Mouse (Mus musculus): Measurements from ENCODE around the gene Serpina3n.
"Not testable (repeated sequence)": the region's sequence is repeated elsewhere in the genome, so short reads cannot be mapped to it uniquely, and the experiment has no call there.

The Serpina3n gene

DNA sequence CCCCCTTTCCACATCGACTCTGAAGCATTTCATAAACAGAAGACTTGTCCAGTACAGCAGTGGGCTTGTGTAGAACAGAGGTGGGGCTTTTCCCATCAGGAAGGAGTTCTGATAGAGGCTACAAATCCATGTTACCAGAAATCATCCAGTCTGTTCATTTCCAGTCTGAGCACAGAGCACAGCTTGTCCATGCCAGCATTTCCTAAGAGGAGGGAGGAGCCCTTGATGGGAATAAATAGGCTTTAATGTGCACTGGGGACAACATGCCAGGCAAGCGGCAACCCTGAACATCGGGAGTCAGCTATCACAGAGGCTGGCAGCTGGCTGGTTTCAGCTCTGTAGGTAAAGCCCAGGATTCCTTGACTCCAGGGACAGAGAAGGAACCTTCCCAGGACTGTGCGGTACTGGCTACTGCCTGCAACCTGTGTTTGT is at the start of gene Serpina3n:
Serpina3n (plus strand) TSS at position 276 of the 432 bp plus-strand sequence.
- DNase-seq = no peak

DNA sequence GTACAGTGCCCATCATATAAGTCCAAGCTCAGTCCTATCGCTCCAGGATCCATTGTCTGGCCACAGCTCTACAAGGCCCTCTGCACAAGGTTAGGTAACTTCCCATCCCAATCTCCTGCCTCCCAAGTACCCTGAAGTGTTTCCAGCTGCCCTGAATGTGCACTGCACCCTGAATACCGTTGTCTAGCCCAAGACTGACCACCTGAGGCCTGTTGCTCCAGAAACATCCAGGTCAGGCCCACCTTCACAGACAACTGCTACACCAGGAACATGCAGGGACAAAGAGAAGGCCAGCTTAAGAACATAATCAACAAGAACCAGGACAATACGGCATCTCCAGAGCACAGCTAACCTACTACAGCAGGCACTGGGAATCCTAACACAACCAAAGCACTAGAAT is 36.5 kb upstream of the Serpina3n start:
- no peak for DNase-seq

DNA sequence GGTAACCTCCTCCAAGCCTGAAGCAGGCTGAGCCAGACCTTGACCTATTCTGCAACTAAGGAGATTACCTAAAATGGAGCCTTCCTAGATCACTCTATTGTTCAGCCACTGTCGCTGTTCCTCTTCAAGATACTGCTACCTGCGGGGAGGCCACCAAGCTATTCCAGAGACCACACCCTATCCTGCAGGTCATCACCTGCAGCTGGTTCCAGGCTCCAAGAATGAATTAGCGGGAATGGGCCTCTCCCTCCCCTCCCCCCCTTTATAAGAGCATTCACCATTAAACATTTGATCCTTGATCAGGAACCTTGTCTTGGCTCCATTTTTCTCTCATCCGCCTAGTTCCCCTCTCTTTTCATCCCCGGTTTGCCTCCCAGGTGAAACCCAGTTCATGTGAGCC is 29.4 kb upstream of the Serpina3n start:
- not testable (repeated sequence) for DNase-seq

DNA sequence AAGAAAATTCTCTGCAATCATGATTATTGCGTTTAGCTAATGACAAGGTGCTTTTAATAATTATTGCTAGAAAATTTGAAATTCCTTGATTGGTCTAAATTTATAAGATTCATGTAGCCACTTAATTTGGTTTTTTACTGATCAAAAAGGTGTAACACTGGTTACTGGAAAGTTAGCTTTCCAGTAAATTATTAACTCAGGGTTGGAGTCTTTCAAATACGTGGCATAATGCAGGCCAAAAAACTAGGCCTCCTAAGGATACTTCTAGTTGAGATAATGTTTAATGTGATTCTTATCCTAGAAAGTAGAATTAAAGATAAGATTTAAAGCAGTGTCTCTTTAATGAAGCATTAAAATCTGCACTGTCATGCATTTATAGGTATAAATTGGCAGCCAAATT is 28.2 kb upstream of the Serpina3n start:
- DNase-seq = not testable (repeated sequence)

DNA sequence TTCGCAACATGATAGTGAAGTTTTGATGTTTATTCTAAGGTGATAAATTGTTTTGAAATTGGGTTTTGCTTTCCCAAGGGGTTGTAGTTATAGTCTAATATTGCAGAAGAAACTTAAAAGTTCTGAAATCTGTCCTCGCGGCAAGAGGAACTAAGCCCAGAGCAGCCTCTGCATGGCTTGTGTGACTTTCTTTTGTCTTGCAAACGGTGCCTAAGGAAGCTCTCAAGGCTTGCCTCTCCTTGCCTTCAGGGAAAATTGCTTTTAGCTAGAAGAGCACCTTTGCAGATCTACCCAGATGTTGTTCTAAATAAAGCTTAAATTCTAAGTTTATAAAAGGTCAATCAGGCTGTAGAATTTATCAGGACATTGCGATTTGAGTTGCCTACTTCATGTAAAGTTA is 27.7 kb upstream of the Serpina3n start:
- DNase-seq = not testable (repeated sequence)

DNA sequence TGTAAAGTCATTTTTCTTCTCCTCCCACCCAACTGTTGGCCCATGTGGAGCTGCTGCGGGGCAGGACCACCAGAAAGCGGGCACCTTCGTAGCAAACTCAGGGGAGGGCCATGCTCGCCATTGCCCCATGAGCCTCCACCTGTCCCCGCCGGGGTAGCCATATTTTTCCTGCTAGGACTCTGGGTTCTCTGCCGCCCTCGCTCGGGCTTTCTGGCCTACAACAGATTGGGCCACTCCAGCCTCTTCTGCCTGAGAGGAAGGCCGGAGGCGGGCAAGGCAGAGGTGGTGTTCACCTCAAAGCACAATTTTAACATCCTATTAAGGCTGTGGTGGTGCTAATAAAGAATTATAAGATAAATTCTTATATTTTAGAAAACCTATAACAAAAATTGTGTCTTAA is 26.7 kb upstream of the Serpina3n start:
- no peak for DNase-seq

DNA sequence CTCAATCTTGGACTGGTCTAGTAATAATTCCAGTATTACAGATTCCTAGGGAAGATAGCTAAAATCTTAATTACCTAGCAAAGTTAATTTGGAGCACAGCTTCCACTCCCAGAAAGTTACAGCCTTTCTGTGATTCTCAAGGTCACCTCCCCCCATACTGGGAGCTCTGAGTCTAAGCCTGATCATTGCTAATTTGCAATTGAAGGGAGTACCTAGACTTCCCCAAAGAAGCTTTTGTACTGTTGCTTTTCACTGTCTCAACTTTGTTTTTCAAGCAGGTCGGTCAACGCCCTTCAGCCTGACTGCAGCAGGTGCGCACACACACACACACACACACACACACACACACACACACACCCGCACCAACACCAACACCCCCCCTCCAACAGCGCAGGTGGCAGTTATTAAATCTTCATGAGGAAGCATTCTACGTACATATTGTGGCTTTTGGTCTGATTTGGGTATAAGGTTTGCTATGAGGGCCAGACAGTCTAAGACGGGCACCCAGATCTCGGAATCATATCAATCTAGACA is 25.4 kb upstream of the Serpina3n start:
- DNase-seq = not testable (repeated sequence)

DNA sequence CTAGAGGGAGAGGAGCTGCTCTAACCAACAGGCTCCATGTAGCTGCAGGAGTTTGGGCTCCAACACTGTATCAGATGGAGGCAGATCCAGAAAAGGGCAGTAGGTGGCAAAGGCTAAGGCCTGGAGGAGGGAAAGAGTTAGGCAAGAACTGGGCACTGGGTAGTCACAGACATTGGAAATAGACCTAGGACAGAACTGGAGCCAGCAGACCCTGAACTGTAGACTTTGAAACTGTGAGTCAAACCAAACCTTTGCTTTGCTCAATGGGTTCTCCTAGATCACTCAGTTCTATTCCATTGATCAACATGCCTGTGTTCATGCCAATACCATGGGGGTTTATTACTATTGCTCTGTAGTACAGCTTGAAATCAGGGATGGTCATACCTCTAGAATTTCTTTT is 20.5 kb upstream of the Serpina3n start:
- not testable (repeated sequence) for DNase-seq

DNA sequence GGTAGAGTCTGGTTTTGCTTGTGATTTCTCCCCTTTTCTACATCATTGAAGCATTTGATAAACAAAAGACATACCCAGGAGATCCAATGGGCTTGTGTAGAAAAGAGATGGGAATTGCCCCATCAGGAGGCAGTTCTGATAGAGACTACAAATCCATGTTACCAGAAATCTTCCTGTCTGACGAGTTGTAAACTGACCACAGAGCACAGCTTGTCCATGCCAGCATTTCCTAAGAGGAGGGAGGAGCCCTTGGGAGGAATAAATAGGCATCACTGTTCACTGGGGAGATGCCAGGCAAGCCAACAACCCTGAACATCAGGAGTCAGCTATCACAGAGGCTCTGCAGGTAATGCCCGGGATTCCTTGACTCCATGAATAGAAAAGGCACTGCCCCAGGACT is 19.7 kb upstream of the Serpina3n start:
- not testable (repeated sequence) for DNase-seq

DNA sequence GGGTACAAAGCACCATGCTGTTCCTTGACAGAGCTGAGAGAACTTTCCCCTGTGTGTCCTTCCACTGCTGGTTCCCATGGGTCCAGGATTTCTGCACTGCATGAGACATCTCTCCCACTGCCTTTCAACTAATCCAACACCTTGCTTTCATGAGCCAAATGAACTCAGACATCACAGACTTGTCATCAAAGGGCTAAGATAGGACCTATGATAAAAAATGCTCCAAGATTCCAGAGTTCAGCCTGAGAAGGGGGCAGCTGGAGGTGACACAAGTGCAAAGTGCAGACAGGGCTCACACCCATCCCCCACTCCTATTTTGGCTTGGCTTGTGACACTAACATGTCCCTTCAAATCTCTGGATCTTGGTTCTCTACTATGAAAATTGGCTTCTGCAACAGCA is 18.1 kb upstream of the Serpina3n start:
- DNase-seq = no peak

DNA sequence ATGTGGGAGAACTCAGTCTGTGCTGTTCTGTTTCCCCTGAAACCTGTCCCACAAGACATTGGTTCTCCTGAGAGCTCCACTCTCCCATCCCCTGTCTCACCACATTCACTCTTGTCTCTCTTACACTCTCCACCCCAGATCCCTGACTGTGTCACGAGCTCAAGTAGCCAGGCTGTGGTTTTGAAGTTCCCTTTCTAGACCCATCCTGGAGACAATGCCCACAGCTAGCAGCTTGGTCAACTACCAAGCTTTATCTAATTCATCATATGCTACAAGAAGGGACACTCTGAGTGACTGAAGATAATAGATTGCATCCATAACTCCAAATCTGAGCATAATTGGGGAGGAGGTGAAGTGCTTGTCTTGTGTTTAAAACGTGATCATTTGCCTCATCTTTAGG is 15.5 kb upstream of the Serpina3n start:
- DNase-seq = not testable (repeated sequence)

DNA sequence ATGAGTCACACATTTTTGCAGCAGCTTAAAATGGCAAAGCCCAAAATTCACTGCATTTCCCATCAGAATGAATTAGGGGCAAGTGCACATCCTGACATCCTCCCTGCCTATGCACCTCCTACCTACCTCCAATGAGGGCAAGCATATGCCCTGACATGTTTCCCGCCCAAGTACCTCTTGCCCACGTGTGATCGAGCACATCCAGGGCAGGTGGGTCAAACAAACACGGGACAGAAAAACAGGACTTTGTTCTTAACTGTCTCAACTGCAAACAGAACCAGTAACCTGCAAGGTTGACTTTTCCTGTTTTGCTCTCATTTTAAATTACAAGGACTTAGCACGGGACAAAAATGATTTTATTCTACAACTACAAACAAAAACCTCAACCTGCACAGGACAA is 2.6 kb upstream of the Serpina3n start:
- no peak for DNase-seq

DNA sequence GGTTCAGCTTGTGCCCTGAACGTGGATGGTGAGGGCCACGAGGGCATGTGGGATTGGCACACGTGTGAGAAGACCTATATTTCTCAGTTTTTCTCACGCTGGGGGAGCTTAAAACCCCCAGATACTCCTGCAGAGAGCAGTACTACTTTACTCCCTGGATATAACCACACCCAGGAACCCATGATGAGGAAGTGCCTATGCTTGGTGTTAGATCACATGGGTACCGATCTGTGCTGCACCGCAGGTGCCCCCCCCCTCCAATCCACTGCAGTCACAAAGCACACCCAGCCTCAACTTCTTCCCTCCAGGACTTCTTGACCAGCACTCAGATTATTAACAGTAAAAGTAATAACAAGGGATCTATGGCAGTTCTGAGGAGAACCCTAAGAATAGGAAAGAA is 6.0 kb downstream of the Serpina3n start:
- DNase-seq = no peak

DNA sequence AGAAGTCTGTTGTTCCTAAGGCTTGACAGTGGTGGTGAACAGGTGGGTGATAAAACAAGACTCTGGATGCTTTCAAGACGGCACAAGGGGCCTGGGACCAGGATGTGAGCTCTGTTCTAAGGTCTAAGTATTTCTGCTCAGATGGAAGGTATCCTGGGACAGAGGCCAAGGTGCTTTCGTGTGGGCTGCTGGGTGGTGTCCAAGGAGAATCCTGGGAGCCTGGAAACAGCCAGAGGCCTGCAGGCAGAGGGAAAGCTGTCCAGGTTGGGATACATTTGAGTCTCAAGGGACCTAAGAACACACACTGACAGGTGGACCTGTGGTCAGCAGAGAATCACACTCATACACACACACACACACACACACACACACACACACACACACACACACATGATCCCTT is 8.0 kb downstream of the Serpina3n start:
- DNase-seq = peak; percentile 13 to 27

DNA sequence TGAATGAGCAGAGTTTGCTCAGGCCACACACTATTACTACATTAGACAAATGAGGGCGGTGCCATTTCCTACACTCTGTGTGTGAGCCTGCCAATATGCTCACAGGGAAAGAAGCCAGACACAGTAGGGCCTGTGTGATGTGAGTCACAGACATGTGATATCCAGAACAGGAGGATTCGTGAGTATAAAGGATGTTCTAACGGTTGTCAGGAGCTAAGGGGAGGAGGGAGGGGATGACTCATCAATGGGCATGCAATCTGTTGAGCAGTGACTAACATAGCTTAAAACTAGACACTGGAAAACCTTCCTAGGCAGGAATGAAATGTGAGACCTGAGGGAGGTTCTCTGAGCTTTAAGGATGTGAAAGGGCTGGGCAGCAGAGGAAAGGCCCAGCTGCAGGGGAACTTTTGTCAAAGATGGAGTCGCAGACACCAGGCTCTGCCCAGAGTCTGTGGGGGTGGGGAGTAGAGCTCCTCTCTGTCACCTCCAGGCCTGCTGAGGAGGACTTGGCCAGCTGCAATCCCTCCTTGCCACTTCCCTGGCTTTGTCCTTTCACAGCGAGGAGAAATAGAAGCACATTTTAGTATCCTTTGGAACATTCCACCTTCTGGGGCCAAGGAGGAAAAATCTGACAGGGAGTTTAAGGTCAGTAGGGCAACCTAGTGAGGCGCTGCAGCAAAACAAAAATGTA is 9.2 kb downstream of the Serpina3n start:
- DNase-seq = peak; percentile 47 to 62

DNA sequence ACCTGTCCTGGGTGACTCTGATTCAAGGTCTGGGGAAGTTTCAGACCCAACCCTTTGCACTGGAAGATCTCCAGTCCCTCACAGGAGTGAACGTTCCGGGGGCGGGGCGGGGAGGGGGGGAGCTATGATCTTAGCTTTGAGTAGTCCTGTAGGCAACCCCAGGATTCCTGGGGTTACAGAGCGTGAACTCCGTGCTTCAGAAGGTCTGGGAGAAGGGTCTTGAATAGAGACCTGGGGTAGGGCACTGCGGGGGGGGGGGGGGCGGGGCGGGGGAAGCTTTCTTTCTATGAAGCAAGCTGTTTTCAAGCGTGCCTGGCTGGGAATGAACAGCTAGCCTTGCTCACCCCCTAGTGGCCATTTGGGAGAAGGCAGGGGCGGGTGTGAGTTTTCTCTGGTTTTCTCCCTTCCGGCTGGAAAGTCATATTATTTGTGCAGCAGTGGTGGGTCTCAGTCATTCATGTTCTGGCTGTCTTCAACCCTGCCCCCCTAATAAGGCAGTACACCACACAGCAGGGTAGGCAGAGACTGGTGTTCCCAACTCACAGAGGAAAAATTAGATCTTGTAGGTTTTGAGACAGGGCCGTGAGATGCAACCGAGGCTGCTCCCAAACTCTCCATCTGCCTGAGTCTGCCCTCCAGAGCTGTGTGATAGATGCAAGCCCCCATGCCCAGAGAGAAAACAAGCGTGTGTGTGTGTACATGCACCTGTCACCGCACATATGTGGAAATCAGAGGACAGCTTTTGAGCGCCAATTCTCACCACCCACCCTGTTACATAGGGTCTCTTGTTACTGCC is 12.0 kb downstream of the Serpina3n start:
- peak; percentile 65 to 74 for DNase-seq

DNA sequence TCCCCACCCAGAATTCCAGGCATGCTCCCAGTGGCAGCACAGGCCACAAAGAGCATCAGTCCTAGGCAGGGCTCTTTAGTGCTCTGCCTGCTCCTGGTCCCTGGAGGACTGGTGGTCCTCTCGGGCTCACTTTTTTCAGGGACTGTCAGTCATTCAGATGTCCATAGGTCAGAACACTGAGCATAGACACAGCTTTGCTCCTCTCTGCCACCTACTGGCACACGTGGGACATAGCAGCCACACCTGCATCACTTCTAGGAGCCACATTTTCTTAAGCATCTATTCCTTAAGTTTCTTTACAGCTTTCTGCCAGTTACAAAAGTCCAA is 12.6 kb downstream of the Serpina3n start:
- DNase-seq = no peak

DNA sequence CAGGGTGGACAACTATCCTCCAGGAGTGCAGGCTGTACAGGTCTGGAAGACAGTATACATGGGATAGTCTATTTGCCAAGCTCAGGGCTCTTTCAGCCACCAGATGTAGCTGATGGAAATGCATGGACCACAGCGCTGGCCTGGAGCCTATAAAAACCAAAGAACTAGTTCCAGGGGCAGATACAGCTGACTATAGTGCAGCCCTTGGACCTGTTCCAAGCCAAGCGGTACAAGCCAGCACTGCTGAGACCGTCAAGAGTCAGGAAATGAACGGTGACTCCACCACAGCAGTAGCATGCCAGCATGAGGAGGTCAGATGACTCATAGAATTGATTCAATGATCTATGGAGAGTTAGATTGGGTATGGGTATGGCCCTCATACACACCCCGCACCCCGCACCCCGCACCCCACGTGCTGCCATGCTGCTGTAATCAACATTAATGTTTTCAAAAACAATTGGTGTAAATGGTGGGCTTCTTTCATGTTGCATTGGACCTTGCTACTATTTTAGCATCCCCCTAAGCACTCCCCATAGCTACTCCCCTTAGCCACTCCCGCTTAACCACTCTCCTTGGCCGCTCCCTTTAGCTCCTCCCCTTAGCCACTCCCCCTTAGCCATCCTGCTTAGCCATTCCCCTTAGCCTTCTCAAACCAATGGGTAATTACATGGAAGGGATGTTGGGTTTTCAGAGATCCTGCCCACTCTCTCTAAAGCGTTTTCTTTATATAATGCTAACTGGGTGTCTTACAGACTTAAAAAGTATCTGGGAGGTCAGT is 16.3 kb downstream of the Serpina3n start:
- DNase-seq = no peak

DNA sequence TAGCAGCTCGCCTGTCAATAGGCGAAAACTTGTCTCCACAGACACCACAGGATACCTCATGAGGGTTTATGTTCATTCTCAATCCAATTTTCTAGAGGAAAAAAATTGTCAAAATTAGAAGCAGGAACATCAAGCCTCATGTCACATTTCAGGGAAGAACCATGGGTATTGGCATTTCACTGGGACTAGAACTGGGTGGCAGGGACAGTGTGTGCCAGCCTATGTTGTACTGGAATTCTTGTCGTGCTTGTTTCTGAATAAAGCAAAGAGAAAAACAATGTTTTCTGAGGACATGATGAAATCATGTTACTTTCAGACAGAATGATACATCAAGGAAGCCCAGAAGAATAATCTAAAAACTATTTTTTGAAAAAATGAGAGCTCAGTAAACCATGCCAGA is 19.1 kb downstream of the Serpina3n start:
- DNase-seq = no peak

DNA sequence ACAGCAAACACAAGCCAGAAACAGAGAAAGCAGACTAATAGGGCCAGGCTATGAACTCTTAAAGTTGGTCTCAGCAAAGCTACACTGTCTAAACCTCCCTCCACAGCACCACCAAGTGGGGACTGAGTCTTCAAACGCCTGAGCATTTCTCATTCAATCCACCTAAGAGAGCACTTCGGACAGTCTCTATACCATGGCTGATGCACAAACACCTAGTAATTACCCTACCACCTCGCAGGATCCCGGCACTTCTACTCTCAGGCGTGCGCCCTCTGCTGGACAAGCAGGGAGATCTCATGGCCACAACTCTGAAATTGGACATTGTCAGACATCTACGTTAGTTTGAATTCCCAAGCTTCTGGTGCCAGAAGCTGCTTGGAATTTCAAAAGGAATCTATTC is 20.4 kb downstream of the Serpina3n start:
- DNase-seq = peak; percentile 21 to 39

DNA sequence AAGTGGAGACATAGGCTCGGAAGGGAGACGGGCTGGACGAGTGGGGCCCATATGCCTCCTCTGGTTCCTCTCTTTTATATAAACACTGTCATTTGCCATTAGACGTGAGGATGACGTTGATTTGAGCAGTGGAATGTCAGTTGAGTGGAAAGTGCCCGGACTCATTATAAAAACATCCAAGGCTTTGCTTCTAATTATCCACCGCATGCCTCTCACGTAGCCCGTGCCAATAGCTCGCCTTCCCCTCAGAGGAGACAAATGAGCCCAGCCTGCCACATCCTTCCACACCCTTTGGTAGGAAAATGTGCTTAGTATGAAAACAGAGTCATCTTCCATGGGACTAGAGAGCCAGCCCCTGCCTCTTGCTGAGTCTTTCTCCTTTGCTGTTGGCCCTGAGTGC is 24.8 kb downstream of the Serpina3n start:
- DNase-seq = no peak

DNA sequence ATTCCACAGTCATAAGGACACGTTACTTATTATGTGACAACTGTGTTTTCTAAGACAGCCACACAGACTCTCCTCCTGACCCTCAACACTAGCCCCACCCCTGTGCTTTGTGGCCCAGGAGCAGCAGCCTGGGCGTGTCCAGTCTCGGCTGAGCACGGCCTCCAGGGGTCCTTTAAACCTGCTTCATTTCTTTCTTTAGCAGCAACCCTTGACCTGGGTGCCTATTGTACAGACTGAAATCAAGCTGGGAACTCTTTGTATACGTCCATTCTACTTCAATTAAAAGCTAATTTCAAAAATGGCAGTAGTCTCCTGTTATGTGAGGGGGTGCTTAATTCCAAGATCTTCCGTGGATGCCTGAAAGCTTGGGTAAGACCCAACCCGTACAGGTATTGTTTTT is 26.7 kb downstream of the Serpina3n start:
- no peak for DNase-seq

DNA sequence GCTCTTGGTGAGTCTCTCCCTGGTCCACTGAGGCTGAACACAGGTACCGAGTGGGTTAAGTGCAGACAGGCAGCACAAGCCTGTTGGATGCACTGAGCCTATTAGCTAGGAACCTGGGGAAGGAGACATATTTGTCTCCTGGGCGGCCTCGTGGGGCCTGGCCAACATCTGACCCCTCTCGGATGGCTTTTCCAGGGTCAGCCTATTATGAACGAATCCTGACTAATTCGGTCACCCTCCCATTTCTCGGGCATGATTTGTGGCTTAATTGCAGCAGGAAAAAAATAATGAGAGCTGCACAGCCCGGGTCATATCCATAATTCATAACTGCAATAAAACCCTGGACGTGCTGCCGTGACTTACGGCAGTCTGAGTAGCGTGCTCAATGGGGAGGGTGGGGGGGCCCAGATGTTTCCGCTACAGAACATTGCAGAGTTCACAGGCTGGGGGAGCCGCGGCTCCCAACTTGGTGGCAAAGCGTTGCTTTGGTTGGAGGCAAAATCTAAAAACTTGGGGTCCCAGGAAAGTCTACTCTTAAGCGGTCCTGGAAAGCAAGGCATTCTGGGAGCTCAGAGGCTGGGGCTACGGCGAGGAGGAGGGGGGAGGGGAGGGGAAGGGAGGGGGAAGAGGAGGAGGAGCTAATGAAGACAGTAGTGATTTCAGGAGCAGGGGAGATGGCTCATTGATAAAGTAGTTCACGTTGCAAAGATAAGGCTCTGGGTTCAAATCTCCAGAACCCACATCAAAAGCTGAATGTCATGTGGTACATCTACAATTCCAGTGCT is 27.6 kb downstream of the Serpina3n start:
- no peak for DNase-seq
